Mouse (Mus musculus) G1E (cell line): ENCODE data around the gene Ppp1r13l.

Experiments used
- CTCF ChIP-seq: IDR thresholded peaks from 2 replicates; pipeline ENCODE4 v1.5.1; 2012; ENCODE audit warnings: low read depth, low read length, inconsistent platforms, mixed read lengths
- GATA1 ChIP-seq: IDR thresholded peaks from 2 replicates; pipeline ENCODE4 v1.6.1; 2012; ENCODE audit warnings: borderline replicate concordance, low read length, inconsistent platforms, mixed read lengths
- GATA2 ChIP-seq: IDR thresholded peaks from 2 replicates; pipeline ENCODE4 v1.6.1; 2012; ENCODE audit warnings: low read depth, low read length, inconsistent platforms, borderline replicate concordance
- POLR2AphosphoS5 ChIP-seq: IDR thresholded peaks from 2 replicates; pipeline ENCODE4 v1.6.1; 2012; ENCODE audit warnings: low read depth, low read length, inconsistent platforms; ENCODE audit not compliant: insufficient replicate concordance
- TAL1 ChIP-seq: conservative IDR thresholded peaks from 2 replicates; pipeline ENCODE4 v1.6.1; 2012; ENCODE audit warnings: low read depth, low read length, inconsistent platforms, mixed read lengths

GRCm38 (mm10) chr7:19378049-19378448 is 18.5 kb downstream of the Ppp1r13l start:
- TF ChIP-seq TAL1 = no peak
- no peak for TF ChIP-seq GATA1
- TF ChIP-seq CTCF = no peak
- no peak for TF ChIP-seq POLR2AphosphoS5
- no peak for TF ChIP-seq GATA2
